Mouse (Mus musculus): ENCODE data around the gene Hgd. TPM values are rescaled to one million over a fixed set of nuclear protein-coding genes. Genes with fewer than 3 reads are reported as not detected.

Hgd gene
- polyA plus RNA-seq, 1 experiment from 2014 or later = 0.28 TPM

DNA sequence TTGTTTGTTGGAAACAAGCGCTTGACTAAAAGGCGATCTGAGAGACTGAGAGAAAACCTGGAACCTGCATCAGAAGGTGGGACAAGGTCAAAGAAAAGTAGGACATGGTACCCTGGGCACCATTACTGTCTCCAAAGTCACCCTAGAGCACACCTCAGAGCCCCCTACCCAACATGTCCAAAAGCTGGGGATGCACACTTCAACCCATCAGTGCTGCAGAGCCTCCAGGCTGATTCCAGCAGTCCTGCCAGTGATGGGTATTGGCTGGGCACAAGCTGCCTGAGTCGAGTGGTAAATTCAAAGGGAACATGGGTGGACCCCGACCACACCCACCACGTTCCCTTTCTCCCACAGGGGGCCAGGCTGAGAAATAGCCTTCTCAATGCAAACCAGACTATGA lies 95.4 kb downstream of the Hgd start:
- no peak overlapping the region for H3K27ac ChIP-seq (ENCODE audit: low read depth, low read length)
- 92% methylated on average over 5 of the region's 5 CpGs for WGBS
- no peaks in the 10 kb centered on the region for H3K9me3 ChIP-seq (ENCODE audit: control insufficient read depth, low read length)
- no peak overlapping the region for H3K4me2 ChIP-seq (ENCODE audit: low read depth, low read length, severe bottlenecking)
- H3K4me3 ChIP-seq (ENCODE audit: low read depth, low read length) = no peak overlapping the region
- no peak for DNase-seq (ENCODE audit: low spot score)
- H3K4me1 ChIP-seq (replicated peaks; ENCODE audit: control insufficient read depth, insufficient read depth, low read length) = peaks cover 4% of the 10 kb centered on the region; the same call in 1 of the 2 replicates
- H3K27me3 ChIP-seq (ENCODE audit: control insufficient read depth, insufficient read depth, low read length) = no peaks in the 10 kb centered on the region
- no peak for ATAC-seq (replicated peaks; ENCODE audit: low FRiP score)
- no peak overlapping the region for H3K9ac ChIP-seq (ENCODE audit: low read length)
- H3K36me3 ChIP-seq (ENCODE audit: control insufficient read depth, insufficient read depth, low read length) = no peaks in the 10 kb centered on the region

- H3K9me3 ChIP-seq (ENCODE audit: control insufficient read depth, low read length) = no peaks in the 10 kb centered on the region
- no peak overlapping the region for H3K27ac ChIP-seq (ENCODE audit: low read depth, low read length)
- H3K4me2 ChIP-seq (ENCODE audit: low read depth, low read length, severe bottlenecking) = 0 out of 2 replicates have a peak overlapping the region, but pooled peaks have one; percentile 18
- H3K4me3 ChIP-seq (ENCODE audit: low read depth, low read length) = no peak overlapping the region
- no peak for DNase-seq (ENCODE audit: low spot score)
- peak overlapping the region; percentile 32; the same call in 1 of the 2 replicates for H3K9ac ChIP-seq (ENCODE audit: low read length)
- 52% methylated on average over 17 of the region's 17 CpGs for WGBS
- no peaks in the 10 kb centered on the region for H3K36me3 ChIP-seq (ENCODE audit: control insufficient read depth, insufficient read depth, low read length)
- peaks cover 4% of the 10 kb centered on the region; the same call in 1 of the 2 replicates for H3K4me1 ChIP-seq (replicated peaks; ENCODE audit: control insufficient read depth, insufficient read depth, low read length)
- no peaks in the 10 kb centered on the region for H3K27me3 ChIP-seq (ENCODE audit: control insufficient read depth, insufficient read depth, low read length)
- peak; percentile 79 for ATAC-seq (replicated peaks; ENCODE audit: low FRiP score)
Observed at GRCm38 (mm10) chr16:37676024-37676676, 96.2 kb downstream of the Hgd start.

GRCm38 (mm10) chr16:37676677-37677072 lies 96.7 kb downstream of the Hgd start:
- Histone ChIP-seq H3K4me2 (ENCODE audit: low read depth, low read length, severe bottlenecking) (no peak overlapping the region), H3K27ac (ENCODE audit: low read depth, low read length) (no peak overlapping the region), H3K9ac (ENCODE audit: low read length) (no peak overlapping the region), H3K4me3 (ENCODE audit: low read depth, low read length) (no peak overlapping the region), H3K27me3 (ENCODE audit: control insufficient read depth, insufficient read depth, low read length) (no peaks in the 10 kb centered on the region), H3K36me3 (ENCODE audit: control insufficient read depth, insufficient read depth, low read length) (no peaks in the 10 kb centered on the region), H3K9me3 (ENCODE audit: control insufficient read depth, low read length) (no peaks in the 10 kb centered on the region), H3K4me1 (replicated peaks; ENCODE audit: control insufficient read depth, insufficient read depth, low read length) (peaks cover 4% of the 10 kb centered on the region; the same call in 1 of the 2 replicates)
- DNase-seq (ENCODE audit: low spot score) (no peak), ATAC-seq (replicated peaks; ENCODE audit: low FRiP score) (no peak; the same call in 1 of the 2 replicates)
- 28% methylated on average over 4 of the region's 4 CpGs for WGBS

GRCm38 (mm10) chr16:37677586-37677985 lies 97.6 kb downstream of the Hgd start:
- WGBS = 82% methylated on average over 8 of the region's 8 CpGs

DNA sequence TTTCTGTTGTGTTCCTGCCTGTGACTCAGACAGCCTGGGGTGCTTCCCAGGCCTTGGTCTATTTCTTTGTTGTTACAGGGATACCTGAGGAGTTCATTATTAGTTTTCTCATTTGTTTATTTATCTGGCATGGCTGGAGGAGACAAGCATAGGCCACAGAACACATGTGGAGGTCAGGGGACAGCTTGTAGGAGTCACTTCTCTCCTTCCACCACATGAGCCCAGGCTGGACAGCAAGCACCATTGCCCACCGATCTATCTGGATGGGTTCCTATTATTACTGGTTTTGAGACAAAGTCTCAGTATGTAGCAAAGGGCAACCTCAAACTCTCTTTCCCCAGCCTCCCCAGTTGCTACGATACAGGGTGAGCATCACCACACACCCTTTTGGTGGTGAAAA lies 100.3 kb downstream of the Hgd start:
- H3K9ac ChIP-seq (ENCODE audit: low read length) = no peak overlapping the region
- no peak overlapping the region for H3K4me2 ChIP-seq (ENCODE audit: low read depth, low read length, severe bottlenecking)
- WGBS = 83% methylated on average over 2 of the region's 2 CpGs
- H3K27ac ChIP-seq (ENCODE audit: low read depth, low read length) = no peak overlapping the region
- ATAC-seq (replicated peaks; ENCODE audit: low FRiP score) (no peak), DNase-seq (ENCODE audit: low spot score) (no peak)
- H3K9me3 ChIP-seq (ENCODE audit: control insufficient read depth, low read length) = no peaks in the 10 kb centered on the region
- no peaks in the 10 kb centered on the region for H3K27me3 ChIP-seq (ENCODE audit: control insufficient read depth, insufficient read depth, low read length)
- no peaks in the 10 kb centered on the region for H3K36me3 ChIP-seq (ENCODE audit: control insufficient read depth, insufficient read depth, low read length)
- peaks cover 17% of the 10 kb centered on the region for H3K4me1 ChIP-seq (replicated peaks; ENCODE audit: control insufficient read depth, insufficient read depth, low read length)
- H3K4me3 ChIP-seq (ENCODE audit: low read depth, low read length) = no peak overlapping the region

More at GRCm38 (mm10) chr16:37677586-37677985, 97.6 kb downstream of the Hgd start:
- peaks cover 4% of the 10 kb centered on the region; the same call in 1 of the 2 replicates for H3K4me1 ChIP-seq (replicated peaks; ENCODE audit: control insufficient read depth, insufficient read depth, low read length)
- DNase-seq (ENCODE audit: low spot score) = no peak
- no peaks in the 10 kb centered on the region for H3K36me3 ChIP-seq (ENCODE audit: control insufficient read depth, insufficient read depth, low read length)
- H3K9me3 ChIP-seq (ENCODE audit: control insufficient read depth, low read length) = no peaks in the 10 kb centered on the region
- H3K4me2 ChIP-seq (ENCODE audit: low read depth, low read length, severe bottlenecking) = no peak overlapping the region
- no peak overlapping the region for H3K4me3 ChIP-seq (ENCODE audit: low read depth, low read length)
- H3K9ac ChIP-seq (ENCODE audit: low read length) = no peak overlapping the region
- H3K27ac ChIP-seq (ENCODE audit: low read depth, low read length) = no peak overlapping the region
- H3K27me3 ChIP-seq (ENCODE audit: control insufficient read depth, insufficient read depth, low read length) = no peaks in the 10 kb centered on the region
- no peak for ATAC-seq (replicated peaks; ENCODE audit: low FRiP score)

- no peak overlapping the region for H3K4me2 ChIP-seq (ENCODE audit: low read depth, low read length, severe bottlenecking)
- H3K4me1 ChIP-seq (replicated peaks; ENCODE audit: control insufficient read depth, insufficient read depth, low read length) = peaks cover 17% of the 10 kb centered on the region
- no peaks in the 10 kb centered on the region for H3K9me3 ChIP-seq (ENCODE audit: control insufficient read depth, low read length)
- no peak overlapping the region for H3K4me3 ChIP-seq (ENCODE audit: low read depth, low read length)
- no peaks in the 10 kb centered on the region for H3K36me3 ChIP-seq (ENCODE audit: control insufficient read depth, insufficient read depth, low read length)
- DNase-seq (ENCODE audit: low spot score) = no peak
- no peaks in the 10 kb centered on the region for H3K27me3 ChIP-seq (ENCODE audit: control insufficient read depth, insufficient read depth, low read length)
- no peak for ATAC-seq (replicated peaks; ENCODE audit: low FRiP score)
- no peak overlapping the region for H3K27ac ChIP-seq (ENCODE audit: low read depth, low read length)
- no peak overlapping the region for H3K9ac ChIP-seq (ENCODE audit: low read length)
- WGBS = 81% methylated on average over 7 of the region's 8 CpGs
Observed at GRCm38 (mm10) chr16:37680831-37681230, 100.9 kb downstream of the Hgd start.

Other genes starting within 250 kb of the Hgd start
- 2.6 and 3.1 TPM in 2 replicates for gene Stxbp5l, start 195.2 kb upstream of the Hgd start, polyA plus RNA-seq (2014; fragmentation: Nextera tagmentation; extraction: Ambion mirVana)
- gene Gtf2e1, start 40.4 kb upstream of the Hgd start, polyA plus RNA-seq (2014; fragmentation: Nextera tagmentation; extraction: Ambion mirVana) = 56.5 and 60.9 TPM in 2 replicates
- gene Rabl3, start 40.3 kb upstream of the Hgd start, polyA plus RNA-seq (2014; fragmentation: Nextera tagmentation; extraction: Ambion mirVana) = 39.2 and 42.3 TPM in 2 replicates
- 50.5 and 63.0 TPM in 2 replicates for gene Ndufb4, start 74.3 kb downstream of the Hgd start, polyA plus RNA-seq (2014; fragmentation: Nextera tagmentation; extraction: Ambion mirVana)
- gene Fstl1, start 196.7 kb downstream of the Hgd start, polyA plus RNA-seq (2014; fragmentation: Nextera tagmentation; extraction: Ambion mirVana) = 171 and 176 TPM in 2 replicates

Measured in forebrain, embryonic 11.5 days (tissue).